Mouse (Mus musculus): Measurements from ENCODE around the gene Tmcc1. TPM values are rescaled to one million over a fixed set of nuclear protein-coding genes. Genes with fewer than 3 reads are reported as not detected.

The Tmcc1 gene
- total and polyA plus RNA-seq, 3 experiments = 9.1 to 30.6 TPM; not detected in 1

- H3K27ac ChIP-seq (ENCODE audit: control insufficient read depth, low read depth, low read length) = peak overlapping the region; percentile 40; the same call in 1 of the 2 replicates
- H3K4me1 ChIP-seq (ENCODE audit: control insufficient read depth in 1 of 2, insufficient read depth in 2 of 2, low read length in 2 of 2) = 0 out of 4 replicates have a peak, but pooled peaks cover 0 to 10% of the 10 kb centered on the region in 2 experiments
- H3K4me3 ChIP-seq (ENCODE audit: control insufficient read depth in 1 of 2, insufficient read depth in 1 of 2, low read depth in 2 of 2, low read length in 2 of 2) = no peak overlapping the region
These were observed 179.6 kb downstream of the Tmcc1 start for GRCm38 (mm10) chr6:116013687-116014086.

DNA sequence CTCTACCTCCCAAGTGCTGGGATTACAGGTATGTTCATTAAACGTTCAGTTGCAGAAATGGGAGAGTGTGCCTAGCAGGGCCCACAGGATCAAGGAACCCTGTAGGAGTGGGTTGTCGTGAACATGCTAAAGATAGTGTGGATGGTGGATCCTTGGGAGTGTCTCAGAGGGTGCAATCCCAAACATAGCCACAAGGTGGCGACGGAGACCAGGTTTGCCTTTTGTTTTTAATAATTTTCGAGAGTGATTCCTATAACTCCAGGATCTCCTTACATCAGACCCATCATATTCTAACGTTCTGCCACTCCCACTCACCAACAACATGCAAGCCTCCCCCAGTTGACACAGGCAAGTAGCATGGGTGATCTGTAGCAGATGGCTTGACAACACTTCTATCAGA, 182.7 kb downstream of the Tmcc1 start:
- Histone ChIP-seq H3K27me3 (ENCODE audit: control insufficient read depth in 1 of 2, insufficient read depth in 2 of 2, low read length in 2 of 2) (no peaks in the 10 kb centered on the region), H3K4me3 (ENCODE audit: control insufficient read depth in 1 of 2, insufficient read depth in 1 of 2, low read depth in 2 of 2, low read length in 2 of 2) (no peak overlapping the region), H3K79me2 (ENCODE audit: control insufficient read depth, insufficient read depth, low read length, poor library complexity) (no peaks in the 10 kb centered on the region), H3K36me3 (ENCODE audit: control insufficient read depth in 1 of 2, insufficient read depth in 2 of 2, low read length in 2 of 2) (peaks cover 0 to 3% of the 10 kb centered on the region in 2 experiments; a peak in 2 of 4 replicates), H3K4me1 (ENCODE audit: control insufficient read depth in 1 of 2, insufficient read depth in 2 of 2, low read length in 2 of 2) (0 out of 4 replicates have a peak, but pooled peaks cover 0 to 10% of the 10 kb centered on the region in 2 experiments), H3K9me3 (replicated peaks; ENCODE audit: insufficient read depth, low read length) (no peaks in the 10 kb centered on the region), H3K27ac (ENCODE audit: control insufficient read depth, low read depth, low read length) (no peak overlapping the region), H3K9ac (ENCODE audit: control insufficient read depth, low read depth, low read length, poor library complexity, severe bottlenecking) (no peak overlapping the region)
- TF ChIP-seq SMC3 (IDR thresholded peaks at IDR 0.05; ENCODE audit: low read depth, low read length) = peak; percentile 98
- no peak for TF ChIP-seq GABPA (IDR thresholded peaks at IDR 0.05; ENCODE audit: low read depth, low read length)
- no peak for TF ChIP-seq POLR2AphosphoS2 (IDR thresholded peaks at IDR 0.05; ENCODE audit: low read length)
- peak; percentile 98 for TF ChIP-seq ZC3H11A (IDR thresholded peaks at IDR 0.05; ENCODE audit: low read depth, low read length)
- TF ChIP-seq EP300 (IDR thresholded peaks at IDR 0.05; ENCODE audit: low read depth in 1 of 2, low read length in 2 of 2) = no peak
- TF ChIP-seq SIN3A (IDR thresholded peaks at IDR 0.05; ENCODE audit: low read length) = peak; percentile 57
- TF ChIP-seq RAD21 (IDR thresholded peaks at IDR 0.05; ENCODE audit: low read depth, low read length) = peak; percentile 99
- TF ChIP-seq CHD1 (IDR thresholded peaks at IDR 0.05; ENCODE audit: low read depth, low read length) = no peak
- no peak for TF ChIP-seq HCFC1 (IDR thresholded peaks at IDR 0.05; ENCODE audit: low read depth, low read length)
- TF ChIP-seq NELFE (IDR thresholded peaks at IDR 0.05; ENCODE audit: low read depth, low read length) = no peak
- TF ChIP-seq USF1 (IDR thresholded peaks at IDR 0.05; ENCODE audit: low read depth, low read length) = no peak
- no peak for TF ChIP-seq BHLHE40 (IDR thresholded peaks at IDR 0.05; ENCODE audit: borderline replicate concordance, low read depth, low read length)
- TF ChIP-seq TAL1 (IDR thresholded peaks at IDR 0.05; ENCODE audit: low read length) = no peak
- 0 out of 2 replicates have a peak, but pooled peaks have one; percentile 34 for TF ChIP-seq MYC (IDR thresholded peaks at IDR 0.05; ENCODE audit: low read depth, low read length)
- TF ChIP-seq JUND (IDR thresholded peaks at IDR 0.05; ENCODE audit: low read depth, low read length) = no peak; the same call in 1 of the 2 replicates
- no peak for TF ChIP-seq TBP (IDR thresholded peaks at IDR 0.05; ENCODE audit: low read depth, low read length)
- no peak for TF ChIP-seq ETS1 (IDR thresholded peaks at IDR 0.05; ENCODE audit: low read depth, low read length)
- no peak for TF ChIP-seq KAT2A (conservative IDR thresholded peaks at IDR 0.05; ENCODE audit: low read depth, low read length)
- TF ChIP-seq CTCF (IDR thresholded peaks at IDR 0.05 in 2 of 3, conservative IDR thresholded peaks at IDR 0.05 in 1 of 3; ENCODE audit: control insufficient read depth in 1 of 3, insufficient read depth in 1 of 3, low read depth in 2 of 3, low read length in 3 of 3, poor library complexity in 1 of 3, severe bottlenecking in 1 of 3) = peak in 2 of 3 experiments; percentile 84 to 99
- TF ChIP-seq E2F4 (IDR thresholded peaks at IDR 0.05; ENCODE audit: borderline replicate concordance, low read depth, low read length) = no peak
- DNase-seq (ENCODE audit: low read depth, low spot score) = peak; percentile 84

More at GRCm38 (mm10) chr6:116013687-116014086, 179.6 kb downstream of the Tmcc1 start:
- H3K9me3 ChIP-seq (replicated peaks; ENCODE audit: insufficient read depth, low read length) = no peaks in the 10 kb centered on the region
- H3K79me2 ChIP-seq (ENCODE audit: control insufficient read depth, insufficient read depth, low read length, poor library complexity) = no peaks in the 10 kb centered on the region
- no peaks in the 10 kb centered on the region for H3K27me3 ChIP-seq (ENCODE audit: control insufficient read depth in 1 of 2, insufficient read depth in 2 of 2, low read length in 2 of 2)
- DNase-seq (ENCODE audit: low read depth, low spot score) = peak; percentile 38
- H3K9ac ChIP-seq (ENCODE audit: control insufficient read depth, low read depth, low read length, poor library complexity, severe bottlenecking) = peak overlapping the region; percentile 49
- TF ChIP-seq CHD2 (IDR thresholded peaks at IDR 0.05; ENCODE audit: low read length) (no peak), KAT2A (conservative IDR thresholded peaks at IDR 0.05; ENCODE audit: low read depth, low read length) (no peak), ZKSCAN1 (IDR thresholded peaks at IDR 0.05; ENCODE audit: low read depth, low read length) (no peak), ELF1 (IDR thresholded peaks at IDR 0.05; ENCODE audit: low read depth, low read length) (peak; percentile 48; the same call in 1 of the 2 replicates), E2F4 (IDR thresholded peaks at IDR 0.05; ENCODE audit: borderline replicate concordance, low read depth, low read length) (no peak), ZNF384 (IDR thresholded peaks at IDR 0.05; ENCODE audit: low read depth, low read length) (0 out of 2 replicates have a peak, but pooled peaks have one; percentile 0)
- peaks cover 0 to 3% of the 10 kb centered on the region in 2 experiments; a peak in 2 of 4 replicates for H3K36me3 ChIP-seq (ENCODE audit: control insufficient read depth in 1 of 2, insufficient read depth in 2 of 2, low read length in 2 of 2)

Measured in MEL (cell line).